Mouse (Mus musculus) CD4-positive helper T cell, adult 2 months (primary cell): ENCODE results near the gene Ginm1.
"Not testable (repeated sequence)": the region's sequence is repeated elsewhere in the genome, so short reads cannot be mapped to it uniquely, and the experiment has no call there.

Source experiments
- DNase-seq: peaks from one replicate; pipeline ENCODE4 v3.0.0-alpha.2; 2012; ENCODE audit warnings: low read depth, missing footprints, low spot score

The Ginm1 gene

GRCm38 (mm10) chr10:7809937-7810336 is 17.3 kb upstream of the Ginm1 start:
- peak; percentile 76 for DNase-seq

- no peak for DNase-seq
These were observed 10.0 kb upstream of the Ginm1 start for GRCm38 (mm10) chr10:7802519-7803140.

GRCm38 (mm10) chr10:7801258-7801657 is 8.6 kb upstream of the Ginm1 start:
- no peak for DNase-seq

GRCm38 (mm10) chr10:7792254-7792750 is 322 bp downstream of the Ginm1 start:
- no peak for DNase-seq

- DNase-seq, result no peak
These were observed 5.3 kb downstream of the Ginm1 start for GRCm38 (mm10) chr10:7787319-7787718.

- no peak for DNase-seq
These were observed 11.4 kb downstream of the Ginm1 start for GRCm38 (mm10) chr10:7781214-7781613.

- peak; percentile 92 for DNase-seq
These were observed 12.1 kb downstream of the Ginm1 start for GRCm38 (mm10) chr10:7780238-7781176.

GRCm38 (mm10) chr10:7779751-7780237 is 12.8 kb downstream of the Ginm1 start:
- DNase-seq, result no peak

GRCm38 (mm10) chr10:7778361-7778760 is 14.3 kb downstream of the Ginm1 start:
- no peak for DNase-seq

GRCm38 (mm10) chr10:7775421-7775820 is 17.2 kb downstream of the Ginm1 start:
- DNase-seq, result no peak

- no peak for DNase-seq
These were observed 19.9 kb downstream of the Ginm1 start for GRCm38 (mm10) chr10:7772769-7773168.

GRCm38 (mm10) chr10:7772346-7772745 is 20.3 kb downstream of the Ginm1 start:
- DNase-seq, result no peak

GRCm38 (mm10) chr10:7757544-7757943 is 35.1 kb downstream of the Ginm1 start:
- no peak for DNase-seq

- no peak for DNase-seq
These were observed 43.9 kb downstream of the Ginm1 start for GRCm38 (mm10) chr10:7748752-7749151.

- not testable (repeated sequence) for DNase-seq
These were observed 47.1 kb downstream of the Ginm1 start for GRCm38 (mm10) chr10:7745528-7745927.

GRCm38 (mm10) chr10:7737914-7738313 is 54.7 kb downstream of the Ginm1 start:
- DNase-seq, result no peak

GRCm38 (mm10) chr10:7737122-7737521 is 55.5 kb downstream of the Ginm1 start:
- DNase-seq, result no peak

- DNase-seq, result no peak
These were observed 61.0 kb downstream of the Ginm1 start for GRCm38 (mm10) chr10:7731582-7731981.

GRCm38 (mm10) chr10:7727011-7727410 is 65.6 kb downstream of the Ginm1 start:
- DNase-seq, result no peak

GRCm38 (mm10) chr10:7726501-7726812 is 66.2 kb downstream of the Ginm1 start:
- no peak for DNase-seq

- peak; percentile 98 for DNase-seq
These were observed 66.7 kb downstream of the Ginm1 start, which contains the start of gene Katna1 for GRCm38 (mm10) chr10:7725751-7726500. Katna1 (plus strand) TSS chr10:7726000.
